Mouse (Mus musculus): ENCODE measurements at regions not wholly inside any gene's neighbourhood (a gene's known extent, or its start where the extent isn't known, plus 50 kb on each side); places are given as distances from the start of the nearest gene placed in this dataset.

DNA sequence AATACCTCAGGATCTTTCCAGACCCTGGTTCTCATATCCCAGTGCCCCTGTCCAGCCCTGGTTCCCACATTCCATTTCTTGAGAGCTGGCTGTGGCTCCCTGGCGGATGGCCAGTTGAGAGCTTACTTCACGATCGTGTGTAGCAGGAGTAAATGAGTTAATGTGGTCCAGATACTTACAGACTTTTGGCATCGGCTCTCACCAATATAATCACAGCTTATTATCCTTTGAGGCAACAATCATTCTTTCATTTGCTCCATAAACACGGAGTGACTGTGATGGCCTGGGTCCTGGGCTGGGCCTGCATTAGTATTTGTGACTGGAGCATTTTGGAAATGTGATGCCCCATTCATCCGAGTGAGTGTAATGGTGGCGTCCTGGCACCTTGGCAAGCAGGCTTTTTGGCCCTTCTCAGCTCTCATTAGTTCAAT lies 103.5 kb downstream of the Btg1 start:
- TF ChIP-seq POLR2A (IDR thresholded peaks at IDR 0.05; ENCODE audit: borderline replicate concordance, insufficient read depth, low read length) (no peak), CTCF (IDR thresholded peaks at IDR 0.05; ENCODE audit: borderline replicate concordance, insufficient read depth, low read depth, low read length) (no peak)
